Mouse (Mus musculus) midbrain, embryonic 16.5 days (tissue): ENCODE results near the gene Naa35. TPM values are rescaled to one million over a fixed set of nuclear protein-coding genes. Genes with fewer than 3 reads are reported as not detected.

ENCODE experiments used
- ATAC-seq: fragments of 200-750 bp; cut with Nextera tagmentation; 2 replicates; pipeline ENCODE4 v1.8.0; 2017; ENCODE audit warnings: moderate TSS enrichment
- H3K27ac ChIP-seq: fragments of 300-500 bp; sonication (generic); 2 replicates; pipeline ENCODE4 v1.5.1; 2014; ENCODE audit warnings: mild to moderate bottlenecking, low read length, mixed read lengths
- H3K27me3 ChIP-seq: fragments of 300-500 bp; sonication (generic); 2 replicates; pipeline ENCODE4 v1.6.1; 2014; ENCODE audit warnings: low read depth, low read length, mixed read lengths; ENCODE audit not compliant: control insufficient read depth, insufficient read depth
- H3K36me3 ChIP-seq: fragments of 300-500 bp; sonication (generic); 2 replicates; pipeline ENCODE4 v1.6.1; 2014; ENCODE audit warnings: mild to moderate bottlenecking, low read length, moderate library complexity, mixed read lengths; ENCODE audit not compliant: control insufficient read depth, insufficient read depth
- H3K4me1 ChIP-seq: fragments of 300-500 bp; sonication (generic); 2 replicates; pipeline ENCODE4 v1.6.1; 2014; ENCODE audit warnings: mild to moderate bottlenecking, low read length, mixed read lengths; ENCODE audit not compliant: control insufficient read depth, insufficient read depth
- H3K4me2 ChIP-seq: fragments of 300-500 bp; sonication (generic); 2 replicates; pipeline ENCODE4 v1.6.1; 2014; ENCODE audit warnings: mild to moderate bottlenecking, low read length, mixed read lengths
- H3K4me3 ChIP-seq: fragments of 300-500 bp; sonication (generic); 2 replicates; pipeline ENCODE4 v1.5.1; 2014; ENCODE audit warnings: low read depth, mild to moderate bottlenecking, low read length, moderate library complexity, mixed read lengths
- H3K9ac ChIP-seq: fragments of 300-500 bp; sonication (generic); 2 replicates; pipeline ENCODE4 v1.6.1; 2014; ENCODE audit warnings: low read depth, low read length, mixed read lengths
- H3K9me3 ChIP-seq: fragments of 300-500 bp; sonication (generic); replicated peaks from 2 replicates; pipeline ENCODE4 v1.6.1; 2014; ENCODE audit warnings: mild to moderate bottlenecking, low read length, mixed read lengths; ENCODE audit not compliant: control insufficient read depth, poor library complexity, severe bottlenecking
- WGBS: fragments of 180-500 bp; shearing (Covaris S2); extraction: QIAGEN DNeasy Blood & Tissue Kit; methylation state at CpG from one replicate; pipeline ENCODE4 v1.1.7; 2014; 5-methylcytosine and 5-hydroxymethylcytosine counted together
- polyA plus RNA-seq: library from polyadenylated mRNA; unstranded; fragments of >200 nt; fragmentation: Nextera tagmentation; extraction: Ambion mirVana; gene quantifications from 2 replicates; pipeline ENCODE4 v1.2.1, GENCODE M21; 2015

Naa35 gene
- polyA plus RNA-seq, 1 experiment from 2014 or later: 148 TPM

- H3K9ac ChIP-seq: no peak overlapping the region
- WGBS: 88% methylated on average over 5 of the region's 5 CpGs
- H3K4me2 ChIP-seq: no peak overlapping the region
- no peak for ATAC-seq
- no peaks in the 10 kb centered on the region for H3K27me3 ChIP-seq
- peaks cover 15% of the 10 kb centered on the region for H3K4me1 ChIP-seq
- H3K27ac ChIP-seq: no peak overlapping the region
- no peaks in the 10 kb centered on the region for H3K36me3 ChIP-seq
- H3K9me3 ChIP-seq: no peaks in the 10 kb centered on the region
- no peak overlapping the region for H3K4me3 ChIP-seq
These were observed 32.8 kb upstream of the Naa35 start for GRCm38 (mm10) chr13:59552286-59552685.

GRCm38 (mm10) chr13:59552751-59553150, 32.3 kb upstream of the Naa35 start:
- no peak overlapping the region for H3K4me2 ChIP-seq
- no peaks in the 10 kb centered on the region for H3K9me3 ChIP-seq
- no peak overlapping the region for H3K27ac ChIP-seq
- 76% methylated on average over 2 of the region's 2 CpGs for WGBS
- peaks cover 18% of the 10 kb centered on the region for H3K4me1 ChIP-seq
- no peak overlapping the region for H3K4me3 ChIP-seq
- ATAC-seq: no peak
- H3K36me3 ChIP-seq: no peaks in the 10 kb centered on the region
- H3K9ac ChIP-seq: no peak overlapping the region
- H3K27me3 ChIP-seq: no peaks in the 10 kb centered on the region

- H3K4me1 ChIP-seq: peaks cover 22% of the 10 kb centered on the region
- no peaks in the 10 kb centered on the region for H3K9me3 ChIP-seq
- ATAC-seq: no peak
- no peaks in the 10 kb centered on the region for H3K27me3 ChIP-seq
- H3K36me3 ChIP-seq: no peaks in the 10 kb centered on the region
- H3K4me3 ChIP-seq: no peak overlapping the region
- WGBS: 81% methylated on average over 17 of the region's 17 CpGs
- peak overlapping the region; percentile 82 for H3K4me2 ChIP-seq
- H3K27ac ChIP-seq: no peak overlapping the region
- 0 out of 2 replicates have a peak overlapping the region, but pooled peaks have one; percentile 2 for H3K9ac ChIP-seq
These were observed 30.1 kb upstream of the Naa35 start for GRCm38 (mm10) chr13:59554772-59555505.

- Histone ChIP-seq H3K4me3 (peak overlapping the region; percentile 88), H3K9me3 (no peaks in the 10 kb centered on the region), H3K9ac (0 out of 2 replicates have a peak overlapping the region, but pooled peaks have one; percentile 2), H3K36me3 (no peaks in the 10 kb centered on the region), H3K4me2 (peak overlapping the region; percentile 82), H3K27me3 (no peaks in the 10 kb centered on the region), H3K4me1 (peaks cover 22% of the 10 kb centered on the region), H3K27ac (no peak overlapping the region)
- 80% methylated on average over 8 of the region's 8 CpGs for WGBS
- ATAC-seq: no peak
These were observed 29.4 kb upstream of the Naa35 start for GRCm38 (mm10) chr13:59555613-59556192.

- Histone ChIP-seq H3K9ac (peak overlapping the region; percentile 86), H3K4me3 (peak overlapping the region; percentile 88), H3K4me2 (peak overlapping the region; percentile 82), H3K27ac (peak overlapping the region; percentile 85), H3K27me3 (no peaks in the 10 kb centered on the region), H3K4me1 (peaks cover 22% of the 10 kb centered on the region), H3K9me3 (no peaks in the 10 kb centered on the region), H3K36me3 (no peaks in the 10 kb centered on the region)
- under 1% methylated on average over 42 of the region's 45 CpGs for WGBS
- peak; percentile 61 for ATAC-seq
These were observed 28.4 kb upstream of the Naa35 start for GRCm38 (mm10) chr13:59556670-59557069.

GRCm38 (mm10) chr13:59557185-59557985, 27.7 kb upstream of the Naa35 start:
- ATAC-seq: peak; percentile 92
- peak overlapping the region; percentile 88 for H3K4me3 ChIP-seq
- WGBS: 0% methylated on average over 35 of the region's 73 CpGs

GRCm38 (mm10) chr13:59558776-59559175, 26.3 kb upstream of the Naa35 start:
- Histone ChIP-seq H3K27ac (no peak overlapping the region), H3K27me3 (no peaks in the 10 kb centered on the region), H3K9me3 (no peaks in the 10 kb centered on the region), H3K4me2 (peak overlapping the region; percentile 34), H3K36me3 (no peaks in the 10 kb centered on the region), H3K9ac (no peak overlapping the region), H3K4me1 (peaks cover 22% of the 10 kb centered on the region), H3K4me3 (no peak overlapping the region)
- ATAC-seq: no peak
- 93% methylated on average over 5 of the region's 5 CpGs for WGBS

More at GRCm38 (mm10) chr13:59557185-59557985, 27.7 kb upstream of the Naa35 start:
- peak overlapping the region; percentile 85 for H3K27ac ChIP-seq
- H3K4me1 ChIP-seq: peaks cover 22% of the 10 kb centered on the region
- no peaks in the 10 kb centered on the region for H3K36me3 ChIP-seq
- H3K9me3 ChIP-seq: no peaks in the 10 kb centered on the region
- peak overlapping the region; percentile 82 for H3K4me2 ChIP-seq
- peak overlapping the region; percentile 86 for H3K9ac ChIP-seq
- H3K27me3 ChIP-seq: no peaks in the 10 kb centered on the region

- Histone ChIP-seq H3K4me3 (no peak overlapping the region), H3K36me3 (no peaks in the 10 kb centered on the region), H3K4me2 (no peak overlapping the region), H3K4me1 (peaks cover 7% of the 10 kb centered on the region), H3K27me3 (no peaks in the 10 kb centered on the region), H3K9ac (no peak overlapping the region), H3K27ac (no peak overlapping the region), H3K9me3 (no peaks in the 10 kb centered on the region)
- WGBS: 83% methylated on average over 2 of the region's 2 CpGs
- no peak for ATAC-seq
These were observed 22.6 kb upstream of the Naa35 start for GRCm38 (mm10) chr13:59562471-59562870.
